Mouse (Mus musculus) neural tube, embryonic 11.5 days (tissue): ENCODE results near the gene Atp11a. TPM values are rescaled to one million over a fixed set of nuclear protein-coding genes. Genes with fewer than 3 reads are reported as not detected.

Experiments used
- ATAC-seq: fragments of 200-750 bp; cut with Nextera tagmentation; 2 replicates; pipeline ENCODE4 v1.8.0; 2017; ENCODE audit warnings: moderate number of reproducible peaks, mild to moderate bottlenecking, moderate TSS enrichment, moderate library complexity; ENCODE audit not compliant: insufficient read depth, low FRiP score, low TSS enrichment
- DNase-seq: peaks from one replicate; pipeline ENCODE4 v3.0.0-alpha.2; 2015; ENCODE audit warnings: low spot score
- H3K27ac ChIP-seq: fragments of 300-500 bp; sonication (generic); 2 replicates; pipeline ENCODE4 v1.5.1; 2014; ENCODE audit warnings: low read depth, mild to moderate bottlenecking, low read length
- H3K27me3 ChIP-seq: fragments of 300-500 bp; sonication (generic); 2 replicates; pipeline ENCODE4 v1.6.1; 2014; ENCODE audit warnings: mild to moderate bottlenecking, low read length, mixed read lengths; ENCODE audit not compliant: control insufficient read depth, insufficient read depth
- H3K36me3 ChIP-seq: fragments of 300-500 bp; sonication (generic); 2 replicates; pipeline ENCODE4 v1.6.1; 2014; ENCODE audit warnings: mild to moderate bottlenecking, low read length, moderate library complexity, mixed read lengths; ENCODE audit not compliant: control insufficient read depth, insufficient read depth
- H3K4me1 ChIP-seq: fragments of 300-500 bp; sonication (generic); 2 replicates; pipeline ENCODE4 v1.6.1; 2014; ENCODE audit warnings: low read length, mixed read lengths; ENCODE audit not compliant: control insufficient read depth, insufficient read depth
- H3K4me2 ChIP-seq: fragments of 300-500 bp; sonication (generic); 2 replicates; pipeline ENCODE4 v1.6.1; 2014; ENCODE audit warnings: low read depth, mild to moderate bottlenecking, moderate library complexity
- H3K4me3 ChIP-seq: fragments of 300-500 bp; sonication (generic); 2 replicates; pipeline ENCODE4 v1.5.1; 2014; ENCODE audit warnings: low read depth, low read length
- H3K9ac ChIP-seq: fragments of 300-500 bp; sonication (generic); 2 replicates; pipeline ENCODE4 v1.6.1; 2014; ENCODE audit warnings: mild to moderate bottlenecking, low read length
- H3K9me3 ChIP-seq: fragments of 300-500 bp; sonication (generic); 2 replicates; pipeline ENCODE4 v1.6.1; 2016; ENCODE audit warnings: low read length; ENCODE audit not compliant: control insufficient read depth
- WGBS: fragments of 180-500 bp; shearing (Covaris S2); extraction: QIAGEN DNeasy Blood & Tissue Kit; methylation state at CpG from one replicate; pipeline ENCODE4 v1.1.7; 2014; 5-methylcytosine and 5-hydroxymethylcytosine counted together
- polyA plus RNA-seq: library from polyadenylated mRNA; unstranded; fragments of >200 nt; fragmentation: Nextera tagmentation; extraction: Ambion mirVana; gene quantifications from 2 replicates; pipeline ENCODE4 v1.2.1, GENCODE M21; 2014

Gene Atp11a
- polyA plus RNA-seq, 1 experiment from 2014 or later = 13.0 TPM

- 80% methylated on average over 3 of the region's 3 CpGs for WGBS
- Histone ChIP-seq H3K4me2 (no peak overlapping the region), H3K36me3 (no peaks in the 10 kb centered on the region), H3K9me3 (no peaks in the 10 kb centered on the region), H3K27ac (no peak overlapping the region), H3K4me3 (no peak overlapping the region), H3K4me1 (peaks cover 4% of the 10 kb centered on the region; the same call in 1 of the 2 replicates), H3K27me3 (no peaks in the 10 kb centered on the region), H3K9ac (no peak overlapping the region)
- DNase-seq = no peak
- ATAC-seq = no peak
These were observed 5.1 kb downstream of the Atp11a start for GRCm38 (mm10) chr8:12761873-12762272.

DNA sequence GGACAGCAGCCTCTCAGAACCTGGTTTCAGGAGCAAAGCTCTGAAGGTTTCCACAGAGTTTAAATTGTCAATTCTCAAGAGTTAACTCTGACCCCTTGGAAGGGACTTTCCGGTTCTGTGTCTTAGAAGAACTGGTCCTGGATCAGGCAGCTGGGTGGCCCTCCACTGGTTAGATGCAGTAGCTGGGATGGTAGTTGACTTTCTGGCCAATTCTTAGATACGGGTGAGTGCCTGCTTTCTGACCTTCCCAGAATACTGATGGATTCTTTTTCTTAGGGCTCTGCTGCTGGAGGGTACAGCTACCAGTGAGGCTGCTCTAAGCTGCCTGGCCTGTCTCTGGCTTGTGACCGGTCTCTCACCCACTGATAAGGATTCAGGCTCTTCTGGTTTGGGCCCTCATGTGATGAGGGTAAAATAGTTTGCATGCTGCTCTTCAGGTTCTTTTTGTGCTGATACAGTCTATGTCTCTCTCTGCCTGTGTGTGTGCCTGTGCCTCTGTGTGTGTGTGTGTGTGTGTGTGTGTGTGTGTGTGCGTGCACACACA lies 6.8 kb downstream of the Atp11a start:
- no peaks in the 10 kb centered on the region for H3K36me3 ChIP-seq
- no peaks in the 10 kb centered on the region for H3K27me3 ChIP-seq
- H3K27ac ChIP-seq = no peak overlapping the region
- no peaks in the 10 kb centered on the region for H3K9me3 ChIP-seq
- no peak for ATAC-seq
- 91% methylated on average over 4 of the region's 4 CpGs for WGBS
- no peak overlapping the region for H3K4me2 ChIP-seq
- DNase-seq = no peak
- no peak overlapping the region for H3K9ac ChIP-seq
- H3K4me1 ChIP-seq = no peaks in the 10 kb centered on the region
- H3K4me3 ChIP-seq = no peak overlapping the region

- DNase-seq = no peak
- 85% methylated on average over 4 of the region's 4 CpGs for WGBS
- Histone ChIP-seq H3K4me2 (no peak overlapping the region), H3K4me1 (no peaks in the 10 kb centered on the region), H3K9me3 (no peaks in the 10 kb centered on the region), H3K27me3 (no peaks in the 10 kb centered on the region), H3K9ac (no peak overlapping the region), H3K27ac (no peak overlapping the region), H3K4me3 (no peak overlapping the region), H3K36me3 (no peaks in the 10 kb centered on the region)
- no peak for ATAC-seq
These were observed 8.2 kb downstream of the Atp11a start for GRCm38 (mm10) chr8:12764971-12765370.

GRCm38 (mm10) chr8:12767176-12767575 lies 10.4 kb downstream of the Atp11a start:
- WGBS = 92% methylated on average over 3 of the region's 3 CpGs
- DNase-seq = no peak
- H3K4me2 ChIP-seq = no peak overlapping the region

GRCm38 (mm10) chr8:12768747-12769146 lies 11.9 kb downstream of the Atp11a start:
- H3K4me1 ChIP-seq = no peaks in the 10 kb centered on the region
- H3K9me3 ChIP-seq = no peaks in the 10 kb centered on the region
- 93% methylated on average over 6 of the region's 6 CpGs for WGBS
- no peaks in the 10 kb centered on the region for H3K27me3 ChIP-seq
- no peak overlapping the region for H3K4me2 ChIP-seq
- H3K9ac ChIP-seq = no peak overlapping the region
- no peak overlapping the region for H3K27ac ChIP-seq
- ATAC-seq = no peak
- no peaks in the 10 kb centered on the region for H3K36me3 ChIP-seq
- no peak for DNase-seq
- no peak overlapping the region for H3K4me3 ChIP-seq

More at GRCm38 (mm10) chr8:12767176-12767575, 10.4 kb downstream of the Atp11a start:
- no peak overlapping the region for H3K4me3 ChIP-seq
- no peaks in the 10 kb centered on the region for H3K9me3 ChIP-seq
- H3K4me1 ChIP-seq = no peaks in the 10 kb centered on the region
- no peaks in the 10 kb centered on the region for H3K27me3 ChIP-seq
- H3K9ac ChIP-seq = no peak overlapping the region
- H3K27ac ChIP-seq = no peak overlapping the region
- ATAC-seq = no peak
- no peaks in the 10 kb centered on the region for H3K36me3 ChIP-seq

DNA sequence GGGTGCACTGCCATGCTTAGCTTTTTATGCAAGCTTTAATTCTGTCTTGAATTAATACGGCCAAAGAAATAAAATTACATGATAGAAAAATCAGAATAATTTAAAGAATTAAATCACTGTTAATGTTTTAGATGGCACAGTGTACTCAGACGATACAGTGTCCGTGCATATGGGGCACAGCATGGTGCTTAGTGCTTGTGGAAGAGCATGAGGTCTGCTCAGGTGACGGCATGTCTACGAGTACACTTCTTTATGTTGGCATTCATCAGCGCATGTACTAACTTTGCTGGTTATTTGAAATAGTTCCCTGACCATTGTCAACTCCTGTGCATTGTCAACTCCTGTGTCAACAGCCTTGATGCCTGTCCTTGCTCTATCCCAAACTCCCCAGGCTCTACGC lies 12.5 kb downstream of the Atp11a start:
- H3K4me3 ChIP-seq = no peak overlapping the region
- H3K9ac ChIP-seq = no peak overlapping the region
- WGBS = 90% methylated on average over 7 of the region's 7 CpGs
- H3K4me1 ChIP-seq = no peaks in the 10 kb centered on the region
- H3K4me2 ChIP-seq = no peak overlapping the region
- no peaks in the 10 kb centered on the region for H3K27me3 ChIP-seq
- no peaks in the 10 kb centered on the region for H3K36me3 ChIP-seq
- H3K9me3 ChIP-seq = no peaks in the 10 kb centered on the region
- ATAC-seq = no peak
- H3K27ac ChIP-seq = no peak overlapping the region
- no peak for DNase-seq

- H3K27ac ChIP-seq = no peak overlapping the region
- no peaks in the 10 kb centered on the region for H3K9me3 ChIP-seq
- DNase-seq (no peak), ATAC-seq (no peak)
- H3K9ac ChIP-seq = no peak overlapping the region
- H3K4me1 ChIP-seq = no peaks in the 10 kb centered on the region
- H3K4me3 ChIP-seq = no peak overlapping the region
- H3K27me3 ChIP-seq = no peaks in the 10 kb centered on the region
- no peak overlapping the region for H3K4me2 ChIP-seq
- no peaks in the 10 kb centered on the region for H3K36me3 ChIP-seq
- 95% methylated on average over 2 of the region's 2 CpGs for WGBS
These were observed 15.5 kb downstream of the Atp11a start for GRCm38 (mm10) chr8:12772319-12772718.

DNA sequence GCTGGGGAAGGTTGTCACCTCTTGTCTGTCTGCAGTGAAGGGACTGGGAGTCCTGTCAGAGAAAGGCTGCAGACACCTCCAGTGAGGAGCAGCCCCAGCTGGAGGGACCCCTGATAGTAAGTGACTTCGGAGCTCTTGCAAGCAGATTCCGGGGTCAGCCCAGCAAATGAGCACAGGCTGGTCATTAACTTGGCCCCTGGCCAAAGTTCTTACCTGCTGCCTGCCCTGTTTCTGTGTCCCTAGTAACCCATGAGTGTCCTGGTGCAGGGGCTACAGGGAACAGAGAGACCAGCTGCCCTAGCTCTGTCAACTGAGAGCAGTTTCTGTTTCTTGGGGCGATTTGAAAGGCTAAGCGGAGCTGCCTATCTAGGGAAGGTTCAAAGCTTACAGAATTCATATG lies 17.1 kb downstream of the Atp11a start:
- no peak for ATAC-seq
- 92% methylated on average over 4 of the region's 4 CpGs for WGBS
- H3K9ac ChIP-seq = no peak overlapping the region

DNA sequence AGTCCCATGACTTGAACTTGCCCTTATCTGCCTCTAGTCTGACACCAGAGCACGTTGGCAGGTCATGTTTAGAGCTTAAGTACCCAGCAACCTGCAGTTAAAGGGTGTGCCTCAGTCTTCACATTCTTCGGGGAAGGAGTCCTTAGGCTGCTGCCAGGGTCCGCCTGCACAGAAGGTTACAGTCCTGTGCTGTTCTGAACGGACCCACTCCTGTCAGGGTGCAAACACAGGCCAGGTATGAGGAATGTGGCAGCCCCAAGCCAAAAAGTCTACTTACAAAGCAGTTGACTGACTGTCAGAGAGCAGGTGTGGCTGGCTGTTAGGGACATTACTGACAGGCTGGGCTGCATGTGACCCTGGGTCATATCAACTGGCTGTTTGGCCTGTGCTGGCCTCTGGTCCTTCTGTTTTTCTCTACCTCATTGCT lies 18.1 kb downstream of the Atp11a start:
- no peak for DNase-seq
- Histone ChIP-seq H3K4me2 (no peak overlapping the region), H3K36me3 (no peaks in the 10 kb centered on the region), H3K9ac (no peak overlapping the region), H3K9me3 (no peaks in the 10 kb centered on the region), H3K4me3 (no peak overlapping the region), H3K27ac (no peak overlapping the region), H3K4me1 (no peaks in the 10 kb centered on the region), H3K27me3 (no peaks in the 10 kb centered on the region)
- 75% methylated on average over 4 of the region's 4 CpGs for WGBS
- no peak for ATAC-seq

More for the DNA sequence above, 17.1 kb downstream of the Atp11a start:
- Histone ChIP-seq H3K36me3 (no peaks in the 10 kb centered on the region), H3K27me3 (no peaks in the 10 kb centered on the region), H3K4me2 (no peak overlapping the region), H3K4me3 (no peak overlapping the region), H3K4me1 (no peaks in the 10 kb centered on the region), H3K9me3 (no peaks in the 10 kb centered on the region), H3K27ac (no peak overlapping the region)
- no peak for DNase-seq
